Mouse (Mus musculus) skeletal muscle tissue, adult 2 months (tissue): Measurements from ENCODE around the gene Tmem63c.

Source experiments
- DNase-seq: peaks from one replicate; pipeline ENCODE4 v3.0.0-alpha.2; 2012; ENCODE audit warnings: low read depth, low spot score

The Tmem63c gene

DNA sequence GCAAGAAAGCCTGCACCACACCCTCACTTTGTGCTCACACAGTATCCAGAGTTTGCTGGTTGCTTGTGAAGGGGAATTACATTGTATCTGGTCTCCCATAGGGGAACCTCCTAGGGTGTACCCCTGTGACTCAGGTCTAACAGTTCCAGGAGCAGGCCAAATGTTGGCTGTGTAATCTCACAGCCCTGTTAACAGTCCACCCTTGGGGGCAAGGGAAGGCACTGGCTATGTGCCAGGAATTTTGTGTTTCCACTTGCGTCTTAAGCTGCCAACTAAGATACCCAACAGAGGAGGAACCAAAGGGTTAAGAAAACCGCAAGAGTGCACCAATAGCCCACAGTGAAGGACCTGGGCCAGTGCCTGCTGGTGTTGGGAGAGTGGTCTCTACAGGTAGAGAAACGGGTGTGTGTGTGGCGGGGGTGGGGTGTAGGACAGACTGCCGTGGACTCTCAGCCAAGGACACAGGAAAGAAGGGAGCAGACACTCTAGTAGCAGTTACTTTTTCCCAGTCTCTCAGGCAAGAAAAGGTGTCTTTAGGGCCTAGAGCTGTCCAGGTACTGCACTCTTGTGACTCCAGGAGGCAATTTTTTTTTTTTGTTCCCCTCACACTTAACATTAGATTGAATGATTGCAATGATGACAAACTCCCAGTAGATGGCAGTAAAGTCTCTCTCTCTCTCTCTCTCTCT is 20.8 kb upstream of the Tmem63c start:
- no peak for DNase-seq

DNA sequence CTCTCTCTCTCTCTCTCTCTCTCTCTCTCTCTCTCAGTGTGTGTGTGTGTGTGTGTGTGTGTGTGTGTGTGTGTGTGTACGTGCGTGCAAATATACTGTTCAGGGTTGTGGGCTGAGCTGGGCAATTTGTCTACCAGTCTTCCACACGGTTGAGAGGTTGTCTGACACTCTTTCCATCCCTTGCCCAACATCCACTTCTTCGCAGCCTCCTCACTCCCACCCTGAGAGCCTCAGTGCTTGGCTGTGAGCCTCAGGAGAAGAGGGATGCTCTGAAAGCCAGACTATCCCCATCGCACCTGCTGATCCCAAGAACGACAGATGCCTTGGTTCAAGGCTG is 20.3 kb upstream of the Tmem63c start:
- no peak for DNase-seq

DNA sequence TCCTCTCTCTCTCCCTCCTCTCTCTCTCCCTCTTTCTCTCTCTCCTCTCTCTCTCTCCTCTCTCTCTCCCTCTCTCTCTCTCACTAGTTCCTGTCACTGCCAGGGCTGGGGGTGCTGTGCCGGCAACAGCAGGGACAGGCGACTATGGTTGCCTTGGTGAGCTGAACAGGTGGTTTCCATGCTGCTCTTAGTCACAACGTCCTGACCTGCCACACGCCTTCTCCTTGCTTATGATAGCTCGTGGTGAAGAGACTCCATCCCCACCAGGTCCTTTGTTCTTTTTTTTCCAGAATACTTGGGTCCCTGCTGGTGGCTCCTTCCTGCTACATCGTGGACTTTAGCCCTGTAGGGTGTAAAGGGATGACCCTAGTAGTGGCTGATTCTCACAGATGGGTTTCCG is 18.9 kb upstream of the Tmem63c start:
- DNase-seq, result no peak

DNA sequence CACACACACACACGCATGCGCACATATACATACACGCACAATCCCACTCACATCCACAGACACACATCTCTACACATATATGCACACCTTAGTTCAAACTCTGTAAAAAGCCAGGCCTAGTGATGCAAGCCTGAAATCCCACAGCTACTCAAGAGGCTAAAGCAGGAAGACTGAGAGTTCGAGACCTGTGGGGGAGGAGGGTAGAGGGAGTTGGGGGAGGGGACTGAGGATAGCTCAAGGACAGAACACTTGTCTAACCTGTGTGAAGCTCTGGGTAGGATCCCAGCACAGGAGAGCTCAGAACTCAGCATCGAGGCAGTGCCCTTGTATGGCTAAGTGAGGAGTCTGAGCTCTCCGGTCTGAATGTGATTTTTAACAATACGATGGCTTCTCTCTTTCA is 18.3 kb upstream of the Tmem63c start:
- DNase-seq, result no peak

DNA sequence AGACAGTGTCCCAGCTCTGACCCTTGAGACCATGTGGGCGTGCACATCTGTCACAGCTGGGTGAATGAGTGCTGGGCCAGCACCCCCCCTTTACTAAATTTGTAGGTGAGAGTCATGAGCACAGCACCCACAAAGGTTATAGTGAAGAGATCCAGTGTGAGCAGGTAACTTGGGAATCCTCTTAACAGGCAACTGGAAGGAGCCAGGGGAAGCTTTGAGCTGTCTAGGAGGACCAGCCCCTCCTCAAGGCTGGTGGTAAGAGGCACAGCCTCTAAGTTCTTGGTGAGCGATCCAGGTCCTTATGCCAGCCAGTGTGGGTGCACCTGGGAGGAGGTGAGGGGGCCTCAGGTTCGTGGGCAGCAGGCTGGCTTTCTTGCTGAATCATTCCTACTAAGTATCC is 17.5 kb upstream of the Tmem63c start:
- DNase-seq, result no peak

DNA sequence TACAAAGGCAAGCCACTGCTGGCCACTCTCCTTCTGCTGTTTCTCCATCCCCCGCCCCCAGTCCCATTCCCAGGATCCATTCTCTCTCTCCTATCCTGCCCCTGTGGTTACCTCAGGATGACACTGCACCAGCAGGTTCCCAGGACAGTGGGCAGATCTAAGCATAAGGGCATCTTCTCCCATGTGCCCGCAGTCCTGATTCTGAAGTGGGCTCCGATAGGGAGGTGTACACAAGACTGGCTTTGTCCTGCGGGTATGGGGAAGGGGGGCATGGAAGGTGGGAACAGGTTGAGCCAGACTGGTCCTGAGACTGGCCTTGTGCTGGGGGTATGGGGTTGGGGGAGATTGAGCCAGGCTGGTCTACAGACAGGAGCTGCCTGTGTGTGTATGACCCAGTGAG is 16.5 kb upstream of the Tmem63c start:
- no peak for DNase-seq

DNA sequence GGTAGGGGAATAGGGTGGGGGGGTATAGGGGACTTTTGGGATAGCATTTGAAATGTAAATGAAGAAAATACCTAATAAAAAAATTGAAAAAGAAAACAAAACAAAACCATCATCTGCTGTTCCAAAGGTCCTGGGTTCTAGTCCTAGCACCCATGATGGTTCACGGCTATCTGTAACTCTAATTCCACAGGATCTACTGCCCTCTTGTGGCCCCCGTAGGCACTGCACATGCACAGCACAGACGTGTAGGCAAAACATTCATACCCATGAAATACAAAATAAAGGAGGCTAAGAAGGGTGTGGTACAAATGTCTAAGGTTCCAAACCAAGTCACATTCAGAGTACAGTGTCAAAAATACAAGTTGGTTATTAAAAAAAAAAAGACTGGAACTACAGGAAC is 4.1 kb upstream of the Tmem63c start:
- DNase-seq, result no peak

DNA sequence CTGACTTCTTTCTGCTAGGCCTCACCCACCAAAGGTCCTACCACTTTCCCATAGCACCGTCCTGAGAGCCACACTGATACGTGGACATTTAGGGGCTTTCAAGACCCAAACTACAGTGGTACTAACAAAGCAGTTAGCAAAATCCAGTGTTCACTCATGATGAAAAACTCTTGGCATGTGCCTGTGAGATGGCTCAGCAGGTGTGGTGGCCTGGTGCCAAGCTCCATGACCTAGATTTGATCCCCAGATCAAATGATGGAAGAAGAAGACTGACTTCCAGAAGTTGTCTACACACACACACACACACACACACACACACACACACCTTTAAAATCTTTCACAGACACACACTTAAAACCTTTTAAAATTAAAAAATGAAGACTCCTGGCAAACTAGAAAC is 2.4 kb upstream of the Tmem63c start:
- no peak for DNase-seq

DNA sequence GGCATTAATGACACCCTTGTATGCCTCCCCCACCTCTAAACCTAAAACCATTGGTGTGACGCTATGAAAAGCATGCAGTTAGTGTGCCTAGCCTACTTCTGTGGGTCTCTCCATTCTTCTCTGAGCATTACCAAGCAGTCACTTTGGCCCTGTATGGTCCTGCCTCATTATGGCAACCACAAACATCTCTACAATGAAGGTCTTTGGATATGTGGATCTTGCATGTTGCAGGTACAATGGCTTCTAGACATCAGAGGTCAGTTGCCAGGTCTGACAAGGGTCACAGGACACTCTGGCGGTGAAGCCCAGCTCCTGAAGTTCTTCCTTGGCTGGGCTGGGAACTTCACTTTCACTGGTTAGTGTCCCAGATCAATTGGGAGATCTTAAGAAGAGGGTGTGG is 866 bp downstream of the Tmem63c start:
- DNase-seq, result no peak

DNA sequence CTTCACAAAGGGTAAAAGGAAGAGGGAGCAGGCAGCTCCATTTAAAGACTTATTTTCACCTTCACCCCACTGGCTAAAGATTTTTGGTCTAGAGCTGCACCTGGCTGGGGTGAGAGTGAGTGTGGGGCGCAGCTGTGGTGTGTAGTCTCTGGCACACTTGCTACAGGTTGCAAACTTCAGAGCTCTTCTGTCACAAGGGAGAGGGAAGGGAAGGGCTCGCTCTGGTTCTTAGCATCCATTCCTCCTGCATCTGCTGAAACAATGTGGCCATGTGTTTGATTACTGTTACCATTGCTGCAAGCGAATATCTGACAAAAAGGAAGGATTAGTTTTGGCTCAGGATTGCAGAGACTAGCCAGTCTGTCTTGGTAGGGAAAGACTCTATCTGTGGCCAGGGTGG is 2.3 kb downstream of the Tmem63c start:
- DNase-seq, result no peak

DNA sequence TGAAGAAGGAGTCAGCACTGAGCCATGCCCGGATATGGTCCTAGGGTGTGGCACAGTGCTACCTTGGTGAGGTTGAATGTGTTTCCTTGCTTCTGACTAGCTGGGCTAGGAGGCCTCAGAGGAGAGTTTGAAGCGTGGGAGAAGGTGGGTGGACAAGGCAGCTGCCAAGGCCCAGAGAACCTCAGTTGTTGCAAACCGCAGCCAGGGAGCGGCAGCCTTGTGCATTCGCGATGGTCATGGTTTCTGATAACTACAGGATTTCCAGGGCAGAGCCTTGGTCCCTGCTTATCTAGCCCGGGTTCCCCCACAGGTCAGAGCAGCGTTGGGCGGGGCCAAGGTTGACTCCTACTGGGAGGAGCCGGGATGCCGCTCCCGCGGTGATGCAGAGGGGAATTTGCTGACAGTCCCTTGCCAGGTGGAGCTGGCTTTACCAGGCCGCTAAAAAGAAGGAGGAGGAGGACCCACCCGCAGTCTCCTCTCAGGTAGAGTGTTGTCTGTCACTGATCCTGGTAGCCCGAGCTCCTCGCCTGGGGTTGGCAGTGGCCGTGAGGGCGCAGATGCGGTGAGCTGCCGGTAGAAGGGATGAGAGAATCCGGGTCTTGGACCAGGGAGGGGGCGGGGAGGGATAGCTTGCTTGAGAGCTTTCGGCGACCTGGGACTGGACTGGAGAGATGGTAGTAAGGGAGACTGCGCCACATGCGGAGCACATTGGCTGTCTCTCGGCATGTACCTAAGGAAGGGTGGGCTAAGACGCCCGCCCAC is 5.2 kb downstream of the Tmem63c start:
- DNase-seq, result no peak

DNA sequence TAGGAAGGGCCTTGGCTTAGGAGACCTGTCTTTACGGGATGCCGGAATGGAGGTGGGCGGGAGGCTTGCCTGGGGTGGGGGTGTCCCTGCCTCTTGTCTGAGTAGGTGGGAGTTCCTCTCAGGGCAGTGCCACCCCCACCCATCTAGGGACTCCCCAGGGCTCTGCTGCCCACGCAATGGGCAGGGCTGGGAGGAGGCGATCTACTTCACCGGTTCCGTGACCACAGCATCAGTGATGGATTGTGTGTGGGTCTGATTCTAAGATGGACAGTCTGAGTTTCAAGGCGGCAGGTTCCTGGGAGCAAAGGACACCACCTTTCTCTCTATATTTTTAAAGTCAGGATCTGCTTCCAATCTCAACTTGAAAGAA is 5.7 kb downstream of the Tmem63c start:
- no peak for DNase-seq

DNA sequence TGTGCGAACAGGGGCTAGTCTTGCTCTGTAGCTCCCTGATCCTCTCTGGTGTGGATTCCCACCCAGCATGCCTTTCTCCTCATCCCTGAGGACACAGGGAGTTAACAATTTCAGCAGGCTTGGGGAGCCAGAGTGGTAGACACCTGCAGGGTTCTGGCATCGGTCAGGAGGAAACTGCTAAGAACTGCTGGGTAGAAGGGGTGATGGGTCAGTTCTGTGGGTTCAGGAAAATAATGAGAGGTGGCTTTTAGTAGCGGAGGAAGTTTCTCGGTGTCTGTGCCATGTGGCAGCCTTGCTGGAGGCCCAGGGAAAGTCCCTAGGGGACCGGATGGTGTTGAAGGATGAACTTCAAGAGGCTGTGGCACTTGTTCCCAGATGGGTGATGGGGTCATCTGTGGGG is 6.3 kb downstream of the Tmem63c start:
- no peak for DNase-seq

DNA sequence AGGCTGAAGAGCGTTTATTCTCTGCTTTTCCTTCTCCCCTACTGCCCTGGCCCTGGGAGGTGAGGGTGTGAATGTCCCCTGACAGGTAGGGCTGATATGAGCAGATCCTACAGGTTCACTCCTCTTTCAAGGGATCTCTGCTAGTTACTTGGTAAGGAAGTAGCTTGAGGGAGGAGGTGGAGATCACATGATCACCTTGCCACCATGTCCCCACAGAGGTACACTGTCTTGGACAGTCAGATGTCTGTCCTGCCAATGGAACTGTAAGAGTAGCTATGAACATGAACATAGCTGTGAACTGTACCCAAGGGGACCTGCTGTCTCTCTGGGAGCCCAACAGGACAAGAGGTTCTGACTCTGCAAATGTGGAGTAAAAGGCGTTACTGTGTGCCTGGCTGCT is 6.9 kb downstream of the Tmem63c start:
- no peak for DNase-seq

DNA sequence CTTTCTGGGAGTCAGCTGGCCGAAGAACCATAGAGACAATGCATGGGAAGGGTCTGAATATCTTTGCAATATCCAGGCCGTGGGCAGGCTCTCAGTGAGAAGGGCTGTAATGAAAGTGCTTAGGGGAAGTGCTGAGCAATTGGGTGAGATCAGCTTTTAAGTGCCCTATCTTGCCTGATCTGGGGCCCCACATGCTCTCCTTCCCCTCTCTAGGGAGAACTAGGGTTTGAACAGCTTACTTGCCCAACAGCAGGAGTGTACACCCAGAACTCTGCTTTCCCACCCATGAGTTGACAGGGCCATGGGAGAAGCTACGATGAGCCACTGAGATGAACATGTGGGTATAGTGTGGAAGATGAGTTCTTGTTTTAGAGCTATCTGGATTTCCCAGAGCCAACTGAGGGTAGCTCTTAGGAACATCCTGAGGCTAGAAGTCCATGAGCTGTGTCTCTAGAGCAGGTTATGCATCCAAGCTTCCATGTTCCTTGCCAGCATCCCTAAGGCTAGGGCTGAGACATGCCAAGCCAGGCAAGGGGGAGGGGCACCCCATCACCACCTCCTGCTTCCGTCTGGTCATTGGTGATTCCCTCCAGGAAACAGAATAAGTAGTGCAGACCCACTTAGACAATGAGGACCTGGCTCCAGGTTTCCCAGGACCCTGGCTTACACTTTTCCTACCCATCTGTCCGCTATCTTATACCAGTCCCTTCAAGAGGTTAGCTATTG is 8.3 kb downstream of the Tmem63c start:
- no peak for DNase-seq

DNA sequence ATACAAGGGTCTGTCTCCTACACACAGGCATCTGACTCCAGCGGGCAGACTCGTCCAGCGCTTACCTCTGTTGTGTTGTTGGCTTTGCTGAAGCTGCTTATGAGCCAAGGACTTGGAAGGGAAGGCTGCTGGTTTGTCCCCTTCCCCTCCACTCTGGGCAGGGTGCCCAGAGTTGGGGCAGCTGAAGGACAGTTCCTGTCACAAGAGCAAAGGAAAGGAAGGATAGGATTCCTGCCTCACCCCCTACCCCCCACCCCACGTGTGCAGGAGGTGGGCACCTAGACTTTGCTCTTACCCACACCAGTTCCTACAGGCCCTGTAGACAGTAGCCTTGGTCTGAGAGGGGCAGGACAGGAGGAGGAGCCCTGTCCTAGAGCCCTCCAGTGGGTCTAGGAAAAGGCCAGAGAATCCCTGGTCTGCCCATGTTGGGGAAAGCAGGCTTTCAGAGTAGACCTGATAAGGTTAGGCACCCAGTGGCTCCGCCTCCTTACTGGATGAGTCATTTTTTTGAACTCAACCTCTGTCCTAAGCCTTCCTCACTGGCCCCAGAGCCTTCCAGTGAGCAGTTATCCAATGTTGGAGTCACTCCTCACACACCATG is 10.1 kb downstream of the Tmem63c start:
- no peak for DNase-seq

DNA sequence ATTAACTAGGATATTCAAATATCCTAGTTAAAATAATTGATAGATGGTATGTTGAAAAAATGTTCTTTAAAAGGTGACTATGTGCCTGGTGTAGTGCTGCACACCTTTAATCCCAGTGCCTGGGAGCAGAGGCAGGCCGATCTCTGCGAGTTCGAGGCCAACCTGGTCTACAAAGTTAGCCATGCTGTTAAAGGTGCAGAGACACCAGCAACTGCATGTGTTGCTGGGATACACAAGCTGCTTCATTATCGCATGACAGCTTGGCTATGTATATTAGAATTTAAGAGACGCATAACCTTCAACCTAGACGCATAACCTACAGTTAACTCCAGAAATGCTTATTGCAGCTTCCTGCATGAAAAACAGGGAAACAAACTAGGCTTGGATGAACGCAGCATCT is 15.5 kb downstream of the Tmem63c start:
- DNase-seq, result no peak

DNA sequence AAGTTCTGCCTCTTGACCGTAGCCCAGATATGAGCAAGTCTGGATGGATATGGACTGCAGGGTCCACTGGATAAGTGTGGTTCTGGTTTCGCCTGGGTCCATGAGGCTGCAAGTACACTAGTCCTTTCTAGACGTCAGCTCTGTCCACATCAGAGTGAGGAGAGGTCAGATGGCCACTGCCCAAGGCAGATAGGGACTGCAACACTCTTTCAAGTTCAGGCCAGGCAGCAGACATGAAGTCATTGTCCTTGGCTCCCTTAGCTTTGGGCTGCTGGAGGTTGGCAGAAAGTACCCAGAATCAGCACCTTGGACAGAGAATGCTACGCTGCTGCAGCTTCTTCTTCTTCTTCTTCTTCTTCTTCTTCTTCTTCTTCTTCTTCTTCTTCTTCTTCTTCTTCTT is 19.0 kb downstream of the Tmem63c start:
- DNase-seq, result no peak

DNA sequence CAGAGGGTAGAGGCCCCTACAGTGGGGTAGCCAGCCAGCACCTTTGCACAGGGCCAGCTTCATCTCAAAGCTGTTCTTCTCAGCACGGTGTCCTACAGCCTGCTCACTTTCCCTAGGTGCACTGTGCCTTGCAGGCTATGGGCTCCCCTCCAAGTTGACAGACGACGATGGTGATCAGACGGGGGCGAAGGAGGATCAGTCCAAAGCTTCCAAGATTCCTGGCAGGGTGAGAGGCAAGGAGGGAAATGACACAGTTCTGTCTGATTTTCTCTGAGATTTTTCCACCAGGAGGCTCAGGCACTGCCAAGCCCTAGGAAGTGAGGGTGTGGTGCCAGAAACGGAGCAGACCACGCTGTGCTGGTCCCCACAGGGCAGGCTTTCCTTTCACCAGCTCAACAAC is 19.7 kb downstream of the Tmem63c start:
- DNase-seq, result no peak

DNA sequence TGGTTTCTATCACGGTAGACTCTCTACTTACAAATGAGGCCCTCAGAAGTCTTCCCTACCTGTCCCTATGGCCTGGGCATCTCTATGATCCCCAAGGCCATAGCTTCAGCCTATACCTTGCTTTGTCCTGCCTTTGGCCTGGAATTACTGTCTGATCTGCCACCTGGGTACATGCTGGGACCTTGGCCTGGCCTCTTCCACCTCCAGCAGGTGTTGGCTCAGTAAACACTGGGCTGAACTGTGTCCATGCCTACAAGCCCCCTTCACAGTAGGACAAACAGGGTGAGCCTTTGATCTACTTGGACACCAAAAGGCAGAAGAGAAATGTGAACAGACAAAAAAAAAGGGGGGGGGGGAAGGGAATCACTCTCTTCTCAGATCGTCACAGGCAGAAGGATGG is 21.3 kb downstream of the Tmem63c start:
- DNase-seq, result no peak

DNA sequence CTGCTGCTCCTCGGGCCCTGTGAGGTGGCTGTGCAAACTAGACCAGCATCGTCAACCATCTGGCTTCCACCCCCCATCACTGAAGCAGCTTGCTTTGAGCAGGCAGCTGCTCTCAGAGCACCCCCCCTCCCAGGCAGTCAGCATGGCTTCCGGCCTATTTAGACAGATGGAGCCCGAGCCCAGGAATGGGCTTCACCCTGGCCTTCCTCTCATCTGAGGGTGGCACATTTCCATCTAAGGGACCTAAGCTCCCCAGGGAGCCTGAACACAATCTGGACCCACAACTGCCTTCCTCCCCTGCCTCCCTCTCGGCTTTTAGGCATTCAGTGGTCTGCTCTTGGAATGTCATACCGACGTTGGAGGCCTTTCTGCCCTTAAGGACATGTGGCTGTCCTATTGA is 22.1 kb downstream of the Tmem63c start:
- no peak for DNase-seq

DNA sequence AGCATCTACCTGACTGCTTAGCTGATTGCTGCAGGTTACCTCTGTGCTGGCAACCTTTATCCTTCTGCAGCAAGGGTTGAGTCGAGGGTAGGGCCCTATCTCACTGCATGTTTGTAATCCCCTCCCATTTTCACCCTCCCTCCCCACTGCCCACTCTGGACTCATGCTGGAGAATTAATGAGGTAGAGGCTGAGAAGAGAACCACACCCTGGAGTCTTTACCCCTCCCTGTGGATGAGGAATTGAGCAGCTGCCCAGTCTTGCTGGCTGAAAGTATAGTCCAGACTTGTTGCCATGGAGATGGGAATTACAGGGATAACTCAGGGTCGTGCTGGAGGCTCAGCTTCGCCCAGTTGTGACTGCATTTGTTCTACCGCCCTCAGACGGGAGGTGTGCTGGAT is 23.6 kb downstream of the Tmem63c start:
- DNase-seq, result no peak

DNA sequence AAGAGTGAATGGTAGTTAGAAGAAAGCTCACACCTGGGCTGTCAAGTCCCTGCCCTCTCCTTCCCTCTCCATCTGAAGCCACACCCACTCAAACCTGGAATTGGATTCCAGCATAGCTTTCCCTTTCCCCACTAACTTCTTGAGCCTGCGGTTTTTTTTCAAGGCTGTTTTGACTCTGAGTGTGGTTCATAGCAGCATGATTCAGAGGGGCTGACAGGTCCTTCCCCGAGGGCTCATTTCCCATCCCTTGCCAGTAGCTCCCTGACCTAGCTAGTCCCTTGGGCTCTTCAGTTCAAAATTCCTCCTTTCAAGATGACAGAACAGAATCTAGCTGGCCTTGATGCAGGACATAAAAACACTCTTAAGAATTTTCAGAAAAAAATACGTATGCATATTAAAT is 26.4 kb downstream of the Tmem63c start:
- DNase-seq, result no peak
